Mouse (Mus musculus) gastrocnemius, adult 2 months (tissue): ENCODE measurements around the gene Fndc5. TPM values are rescaled to one million over a fixed set of nuclear protein-coding genes. Genes with fewer than 3 reads are reported as not detected.

Experiments
- DNase-seq: peaks from one replicate; pipeline ENCODE4 v3.0.0; 2022
- H3K27ac ChIP-seq: fragments of 200-600 bp; 2 replicates; pipeline ENCODE4 v1.8.1; 2022; ENCODE audit warnings: mild to moderate bottlenecking
- H3K4me3 ChIP-seq: fragments of 200-600 bp; 2 replicates; pipeline ENCODE4 v1.8.1; 2022; ENCODE audit warnings: mild to moderate bottlenecking, moderate library complexity
- CTCF ChIP-seq: fragments of 200-600 bp; IDR thresholded peaks from 2 replicates; pipeline ENCODE4 v1.8.1; 2022; ENCODE audit warnings: antibody characterized with exemption, mild to moderate bottlenecking, moderate library complexity
- intact Hi-C: fragments of 180-260 bp; cut with DNase I; formaldehyde crosslinking; loops from one replicate; pipeline ENCODE4 v1.15.1; 2025
- total RNA-seq, 2 experiments: library from RNA; stranded (reverse); gene quantifications; 2 replicates each; pipeline ENCODE4 v1.2.3; 2021

Fndc5 gene
- total RNA-seq, 2 experiments from 2014 or later = 52.1 to 132 TPM

- no peak for TF ChIP-seq CTCF
- no peak for DNase-seq
- Histone ChIP-seq H3K27ac (peak overlapping the region; percentile 66; the same call in 1 of the 2 replicates), H3K4me3 (no peak overlapping the region)
- intact Hi-C loops = no loop called here
Observed at GRCm38 (mm10) chr4:129142439-129143045, 5.7 kb downstream of the Fndc5 start.

- intact Hi-C loops = no loop called here
- no peak for TF ChIP-seq CTCF
- no peak overlapping the region for H3K4me3 ChIP-seq
- no peak overlapping the region for H3K27ac ChIP-seq
- DNase-seq = no peak
Observed at GRCm38 (mm10) chr4:129143509-129143908, 6.7 kb downstream of the Fndc5 start.

- no peak for DNase-seq
- no peak overlapping the region for H3K4me3 ChIP-seq
- TF ChIP-seq CTCF = no peak
- H3K27ac ChIP-seq = peak overlapping the region; percentile 20; the same call in 1 of the 2 replicates
- intact Hi-C loops = no loop called here
Observed at GRCm38 (mm10) chr4:129144401-129145367, 7.9 kb downstream of the Fndc5 start.

- H3K4me3 ChIP-seq = no peak overlapping the region
- no peak overlapping the region for H3K27ac ChIP-seq
- no peak for DNase-seq
- intact Hi-C loops = no loop called here
- TF ChIP-seq CTCF = no peak
Observed at GRCm38 (mm10) chr4:129145411-129145810, 8.6 kb downstream of the Fndc5 start.

- DNase-seq = no peak
- TF ChIP-seq CTCF = no peak
- intact Hi-C loops = no loop called here
- H3K27ac ChIP-seq = no peak overlapping the region
- no peak overlapping the region for H3K4me3 ChIP-seq
Observed at GRCm38 (mm10) chr4:129145943-129146342, 9.1 kb downstream of the Fndc5 start.

- no peak for DNase-seq
- Histone ChIP-seq H3K4me3 (no peak overlapping the region), H3K27ac (no peak overlapping the region)
- intact Hi-C loops = no loop called here
- no peak for TF ChIP-seq CTCF
Observed at GRCm38 (mm10) chr4:129146392-129146791, 9.6 kb downstream of the Fndc5 start.

GRCm38 (mm10) chr4:129147552-129148103 lies 10.8 kb downstream of the Fndc5 start:
- TF ChIP-seq CTCF = no peak
- H3K27ac ChIP-seq = no peak overlapping the region
- intact Hi-C loops = no loop called here
- DNase-seq = no peak
- H3K4me3 ChIP-seq = no peak overlapping the region

GRCm38 (mm10) chr4:129149321-129149720 lies 12.5 kb downstream of the Fndc5 start:
- TF ChIP-seq CTCF = no peak
- H3K27ac ChIP-seq = no peak overlapping the region
- intact Hi-C loops = no loop called here
- no peak for DNase-seq
- no peak overlapping the region for H3K4me3 ChIP-seq

- Histone ChIP-seq H3K4me3 (no peak overlapping the region), H3K27ac (no peak overlapping the region)
- DNase-seq = no peak
- TF ChIP-seq CTCF = no peak
- intact Hi-C loops = no loop called here
Observed at GRCm38 (mm10) chr4:129151276-129151811, 14.5 kb downstream of the Fndc5 start.

GRCm38 (mm10) chr4:129157541-129157940 lies 20.7 kb downstream of the Fndc5 start:
- no peak overlapping the region for H3K27ac ChIP-seq
- no peak for TF ChIP-seq CTCF
- no peak for DNase-seq
- intact Hi-C loops = no loop called here
- no peak overlapping the region for H3K4me3 ChIP-seq

GRCm38 (mm10) chr4:129158549-129158948 lies 21.8 kb downstream of the Fndc5 start:
- DNase-seq = no peak
- Histone ChIP-seq H3K27ac (no peak overlapping the region), H3K4me3 (no peak overlapping the region)
- intact Hi-C loops = no loop called here
- TF ChIP-seq CTCF = no peak

GRCm38 (mm10) chr4:129161076-129161475 lies 24.3 kb downstream of the Fndc5 start:
- DNase-seq = no peak
- Histone ChIP-seq H3K4me3 (no peak overlapping the region), H3K27ac (no peak overlapping the region)
- intact Hi-C loops = no loop called here
- TF ChIP-seq CTCF = no peak
